8 mouse cellular contexts compared by ENCODE assay signal in genomic region chr2:119413819-119414218, GRCm38 (mm10).
A peak's percentile ranks its signal among the peaks of the same experiment; 100 is the strongest.
DNase-seq lines count a peak whose midpoint lies in the region; ATAC-seq and TF ChIP-seq lines count a peak whose summit lies in the region.

No protein-coding gene starts in this region.

- 15% methylated on average over 1 of the region's 1 CpGs for WGBS in spleen, adult 2 months

- no peaks in the 10 kb centered on the region for H3K4me1 ChIP-seq in spleen, adult 2 months (ENCODE audit: control insufficient read depth, insufficient read depth, insufficient read length)

- ATAC-seq in frontal cortex, adult (ENCODE audit: low TSS enrichment) = peak; percentile 81

- peak; percentile 20; the same call in 1 of the 2 replicates for TF ChIP-seq CTCF in spleen, adult 2 months (IDR thresholded peaks at IDR 0.05; ENCODE audit: extremely low read depth, insufficient read depth, insufficient read length, insufficient replicate concordance)

- no peak overlapping the region for H3K4me3 ChIP-seq in spleen, adult 2 months (ENCODE audit: extremely low read depth, insufficient read depth, insufficient read length)

- H3K36me3 ChIP-seq in spleen, adult 2 months (ENCODE audit: control insufficient read depth, insufficient read depth, low read length) = peaks cover 33% of the 10 kb centered on the region

- TF ChIP-seq POLR2A in spleen, adult 2 months (IDR thresholded peaks at IDR 0.05; ENCODE audit: low read depth, low read length) = no peak

- no peak overlapping the region for H3K27ac ChIP-seq in spleen, adult 2 months (ENCODE audit: insufficient read depth, low read length)

- DNase-seq in frontal cortex, postnatal 25 days (ENCODE audit: low spot score in 2 of 2) = no peak
- peak in 1 of 2 experiments; percentile 22 for DNase-seq in spleen, adult 2 months (ENCODE audit: low read depth in 1 of 2, low spot score in 2 of 2)
- DNase-seq in spleen, adult 12 weeks (ENCODE audit: low spot score) = no peak
- peak; percentile 6 to 54 for DNase-seq in cerebellum, postnatal 36 days
- peak; percentile 21 to 31 for DNase-seq in layer of hippocampus, adult 8-10 months (ENCODE audit: low spot score in 2 of 2)
- DNase-seq in naive thymus-derived CD4-positive, alpha-beta T cell, adult 2 months (ENCODE audit: low read depth) = peak; percentile 53
- DNase-seq in urinary bladder, adult 18-20 months (ENCODE audit: low spot score in 2 of 2) = no peak

- H3K27me3 ChIP-seq in spleen, adult 2 months (ENCODE audit: control insufficient read depth, insufficient read depth, low read length) = no peaks in the 10 kb centered on the region

Comparison
In these comparisons a context has a peak if more than half of its experiments do, and no peak if none do; other contexts are left out.
1. DNase-seq: peak in cerebellum, postnatal 36 days (2 of 2), layer of hippocampus, adult 8-10 months (2 of 2) and naive thymus-derived CD4-positive, alpha-beta T cell, adult 2 months (single experiment); none in frontal cortex, postnatal 25 days (0 of 2), spleen, adult 12 weeks (single experiment) and urinary bladder, adult 18-20 months (0 of 2).